Mouse (Mus musculus) testis, adult 2 months (tissue): ENCODE measurements around the gene Lipa. TPM values are rescaled to one million over a fixed set of nuclear protein-coding genes. Genes with fewer than 3 reads are reported as not detected.

Experiments
- H3K27ac ChIP-seq: fragments of 200-500 bp; 2 replicates; pipeline ENCODE4 v1.5.1; 2012; ENCODE audit warnings: low read depth, low read length; ENCODE audit not compliant: control insufficient read depth, insufficient read depth
- H3K27me3 ChIP-seq: fragments of 200-500 bp; 2 replicates; pipeline ENCODE4 v1.6.1; 2012; ENCODE audit warnings: mild to moderate bottlenecking, low read length, moderate library complexity; ENCODE audit not compliant: control insufficient read depth, insufficient read depth
- H3K36me3 ChIP-seq: fragments of 200-500 bp; 2 replicates; pipeline ENCODE4 v1.6.1; 2012; ENCODE audit warnings: mild to moderate bottlenecking, low read length; ENCODE audit not compliant: control insufficient read depth, insufficient read depth
- H3K4me1 ChIP-seq: fragments of 200-500 bp; 2 replicates; pipeline ENCODE4 v1.6.1; 2012; ENCODE audit warnings: low read length; ENCODE audit not compliant: control insufficient read depth, insufficient read depth
- H3K4me3 ChIP-seq: fragments of 200-500 bp; 2 replicates; pipeline ENCODE4 v1.5.1; 2012; ENCODE audit warnings: low read depth, mild to moderate bottlenecking, low read length, moderate library complexity, mixed read lengths; ENCODE audit not compliant: control insufficient read depth
- CTCF ChIP-seq: fragments of 200-500 bp; IDR thresholded peaks from 2 replicates; pipeline ENCODE4 v1.5.1; 2012; ENCODE audit warnings: low read depth, mild to moderate bottlenecking, inconsistent platforms, low read length, moderate library complexity; ENCODE audit not compliant: control insufficient read depth, insufficient read depth, insufficient replicate concordance
- POLR2A ChIP-seq: fragments of 200-500 bp; IDR thresholded peaks from 2 replicates; pipeline ENCODE4 v1.6.1; 2012; ENCODE audit warnings: low read depth, mild to moderate bottlenecking, inconsistent platforms, low read length, moderate library complexity; ENCODE audit not compliant: control insufficient read depth
- polyA plus RNA-seq: library from polyadenylated mRNA; depleted of rRNA; stranded (reverse); fragments of >200 nt; gene quantifications from 2 replicates; pipeline ENCODE4 v1.2.3, GENCODE M21; 2012

The Lipa gene
- polyA plus RNA-seq, 1 experiment: 3.8 TPM

- Histone ChIP-seq H3K27ac (no peak overlapping the region), H3K36me3 (no peaks in the 10 kb centered on the region), H3K4me3 (no peak overlapping the region), H3K4me1 (peaks cover 3% of the 10 kb centered on the region), H3K27me3 (no peaks in the 10 kb centered on the region)
- TF ChIP-seq CTCF (no peak), POLR2A (no peak)
Observed at GRCm38 (mm10) chr19:34546211-34546610, 18.9 kb upstream of the Lipa start.

GRCm38 (mm10) chr19:34539422-34539821 is 12.1 kb upstream of the Lipa start:
- no peak overlapping the region for H3K4me3 ChIP-seq

GRCm38 (mm10) chr19:34532061-34532751 is 4.9 kb upstream of the Lipa start:
- Histone ChIP-seq H3K27me3 (no peaks in the 10 kb centered on the region), H3K36me3 (no peaks in the 10 kb centered on the region), H3K27ac (no peak overlapping the region), H3K4me3 (no peak overlapping the region), H3K4me1 (peaks cover 3% of the 10 kb centered on the region; the same call in 1 of the 2 replicates)
- no peak for TF ChIP-seq CTCF
- no peak for TF ChIP-seq POLR2A

More at GRCm38 (mm10) chr19:34539422-34539821, 12.1 kb upstream of the Lipa start:
- H3K36me3 ChIP-seq: no peaks in the 10 kb centered on the region
- H3K27ac ChIP-seq: no peak overlapping the region
- H3K27me3 ChIP-seq: no peaks in the 10 kb centered on the region
- no peaks in the 10 kb centered on the region for H3K4me1 ChIP-seq
- no peak for TF ChIP-seq POLR2A
- TF ChIP-seq CTCF: no peak

- H3K4me3 ChIP-seq: peak overlapping the region; percentile 67
- H3K27ac ChIP-seq: peak overlapping the region; percentile 51
- no peaks in the 10 kb centered on the region for H3K27me3 ChIP-seq
- H3K4me1 ChIP-seq: peaks cover 7% of the 10 kb centered on the region
- TF ChIP-seq POLR2A (no peak), CTCF (no peak)
- H3K36me3 ChIP-seq: no peaks in the 10 kb centered on the region
Observed at GRCm38 (mm10) chr19:34526321-34526923, 852 bp downstream of the Lipa start.

GRCm38 (mm10) chr19:34524646-34525045 is 2.6 kb downstream of the Lipa start:
- Histone ChIP-seq H3K36me3 (no peaks in the 10 kb centered on the region), H3K27me3 (no peaks in the 10 kb centered on the region), H3K4me3 (no peak overlapping the region), H3K4me1 (peaks cover 7% of the 10 kb centered on the region), H3K27ac (no peak overlapping the region)
- TF ChIP-seq CTCF: no peak
- TF ChIP-seq POLR2A: no peak

GRCm38 (mm10) chr19:34523106-34523725 is 4.1 kb downstream of the Lipa start:
- TF ChIP-seq CTCF (no peak), POLR2A (no peak)
- H3K4me1 ChIP-seq: peaks cover 7% of the 10 kb centered on the region
- no peaks in the 10 kb centered on the region for H3K36me3 ChIP-seq
- no peak overlapping the region for H3K27ac ChIP-seq
- H3K27me3 ChIP-seq: no peaks in the 10 kb centered on the region
- no peak overlapping the region for H3K4me3 ChIP-seq

GRCm38 (mm10) chr19:34521978-34522377 is 5.3 kb downstream of the Lipa start:
- H3K4me1 ChIP-seq: peaks cover 3% of the 10 kb centered on the region
- no peaks in the 10 kb centered on the region for H3K36me3 ChIP-seq
- H3K27me3 ChIP-seq: no peaks in the 10 kb centered on the region
- TF ChIP-seq CTCF: no peak
- no peak for TF ChIP-seq POLR2A
- H3K27ac ChIP-seq: no peak overlapping the region
- no peak overlapping the region for H3K4me3 ChIP-seq
